ENCODE assay signal across 16 mouse cellular contexts in the genomic region with DNA sequence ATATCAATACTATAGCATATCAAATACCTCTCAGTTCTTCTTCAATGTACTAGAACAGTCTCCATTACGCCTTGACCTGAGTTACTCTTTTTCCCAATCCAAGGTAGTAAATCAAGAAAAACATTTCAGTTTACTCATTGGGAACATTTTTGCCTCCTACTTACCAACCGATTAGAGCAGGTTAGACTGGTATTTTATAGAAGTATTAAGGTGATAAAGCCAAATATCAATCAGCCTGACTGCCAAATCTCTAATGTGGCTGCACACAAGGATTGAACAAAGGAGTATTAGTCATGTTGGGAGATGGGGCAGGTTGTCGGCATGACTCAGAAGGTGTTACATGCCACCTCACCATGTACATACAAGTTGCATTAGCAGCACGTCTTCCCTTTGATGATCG.
"Had no signal": no experiment of that assay in that cellular context is flagged by ENCODE, and none has a peak within 500 bp of the region (broad histone marks: within the 10 kb centered on the region; RNA-seq: fewer than 3 reads in every experiment).

No protein-coding gene starts in this region.

- DNase-seq: retina, postnatal 1 day; right cerebral cortex, adult 18-20 months; right cerebral cortex, postnatal 14 days; right cerebral cortex, postnatal 25 days; right cerebral cortex, postnatal 4 days; spleen, adult 18-20 months; thymus, adult 18-20 months; thymus, adult 2 months; thymus, postnatal 14 days; thymus, postnatal 25 days; thymus, postnatal 36 days; thymus, postnatal 4 days had no signal

- H3K27ac ChIP-seq: neural tube, embryonic 12.5 days; neural tube, embryonic 13.5 days; neural tube, embryonic 15.5 days; stomach, embryonic 15.5 days had no signal

- H3K4me2 ChIP-seq: neural tube, embryonic 12.5 days; neural tube, embryonic 13.5 days; neural tube, embryonic 15.5 days; stomach, embryonic 15.5 days had no signal

- H3K9me3 ChIP-seq: neural tube, embryonic 12.5 days; neural tube, embryonic 13.5 days; neural tube, embryonic 15.5 days; stomach, embryonic 15.5 days had no signal

- H3K36me3 ChIP-seq: neural tube, embryonic 12.5 days; neural tube, embryonic 13.5 days; neural tube, embryonic 15.5 days; stomach, embryonic 15.5 days had no signal

- H3K27me3 ChIP-seq: neural tube, embryonic 12.5 days; neural tube, embryonic 13.5 days; neural tube, embryonic 15.5 days; stomach, embryonic 15.5 days had no signal

- H3K4me1 ChIP-seq: neural tube, embryonic 12.5 days; neural tube, embryonic 13.5 days; neural tube, embryonic 15.5 days; stomach, embryonic 15.5 days had no signal

- H3K9ac ChIP-seq: neural tube, embryonic 12.5 days; neural tube, embryonic 13.5 days; neural tube, embryonic 15.5 days; stomach, embryonic 15.5 days had no signal

- H3K4me3 ChIP-seq: neural tube, embryonic 12.5 days; neural tube, embryonic 13.5 days; neural tube, embryonic 15.5 days; stomach, embryonic 15.5 days had no signal
